Mouse (Mus musculus) testis, adult 2 months (tissue): ENCODE data around the gene Rpl15. TPM values are rescaled to one million over a fixed set of nuclear protein-coding genes. Genes with fewer than 3 reads are reported as not detected.
A peak's percentile ranks its signal among the peaks of the same experiment; 100 is the strongest.
"Not testable (repeated sequence)": the region's sequence is repeated elsewhere in the genome, so short reads cannot be mapped to it uniquely, and the experiment has no call there.

ENCODE experiments used
- H3K27ac ChIP-seq: fragments of 200-500 bp; 2 replicates; pipeline ENCODE4 v1.5.1; 2012; ENCODE audit warnings: low read depth, low read length; ENCODE audit not compliant: control insufficient read depth, insufficient read depth
- H3K27me3 ChIP-seq: fragments of 200-500 bp; 2 replicates; pipeline ENCODE4 v1.6.1; 2012; ENCODE audit warnings: mild to moderate bottlenecking, low read length, moderate library complexity; ENCODE audit not compliant: control insufficient read depth, insufficient read depth
- H3K36me3 ChIP-seq: fragments of 200-500 bp; 2 replicates; pipeline ENCODE4 v1.6.1; 2012; ENCODE audit warnings: mild to moderate bottlenecking, low read length; ENCODE audit not compliant: control insufficient read depth, insufficient read depth
- H3K4me1 ChIP-seq: fragments of 200-500 bp; 2 replicates; pipeline ENCODE4 v1.6.1; 2012; ENCODE audit warnings: low read length; ENCODE audit not compliant: control insufficient read depth, insufficient read depth
- H3K4me3 ChIP-seq: fragments of 200-500 bp; 2 replicates; pipeline ENCODE4 v1.5.1; 2012; ENCODE audit warnings: low read depth, mild to moderate bottlenecking, low read length, moderate library complexity, mixed read lengths; ENCODE audit not compliant: control insufficient read depth
- CTCF ChIP-seq: fragments of 200-500 bp; IDR thresholded peaks from 2 replicates; pipeline ENCODE4 v1.5.1; 2012; ENCODE audit warnings: low read depth, mild to moderate bottlenecking, inconsistent platforms, low read length, moderate library complexity; ENCODE audit not compliant: control insufficient read depth, insufficient read depth, insufficient replicate concordance
- POLR2A ChIP-seq: fragments of 200-500 bp; IDR thresholded peaks from 2 replicates; pipeline ENCODE4 v1.6.1; 2012; ENCODE audit warnings: low read depth, mild to moderate bottlenecking, inconsistent platforms, low read length, moderate library complexity; ENCODE audit not compliant: control insufficient read depth
- polyA plus RNA-seq: library from polyadenylated mRNA; depleted of rRNA; stranded (reverse); fragments of >200 nt; gene quantifications from 2 replicates; pipeline ENCODE4 v1.2.3, GENCODE M21; 2012

The Rpl15 gene
- polyA plus RNA-seq, 1 experiment = 109 TPM

DNA sequence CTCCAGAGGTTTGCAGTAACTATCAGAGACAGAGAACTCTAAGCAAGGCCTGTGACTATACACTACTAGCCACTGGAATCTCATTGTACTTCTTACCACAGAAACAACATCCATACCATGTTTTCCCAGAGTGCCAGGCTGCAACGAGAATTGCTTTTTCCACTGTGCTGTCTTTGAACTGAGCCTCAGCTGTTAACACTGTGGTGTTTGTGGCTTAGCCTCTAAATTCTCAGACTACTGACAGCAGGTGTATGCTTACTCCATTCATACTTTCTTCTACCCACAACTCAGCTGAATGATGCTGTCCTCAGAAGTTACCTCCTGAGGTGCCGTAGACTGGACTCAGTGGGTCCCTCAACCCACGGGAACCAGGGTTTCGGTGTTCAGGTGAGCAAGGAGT lies 29.4 kb downstream of the Rpl15 start:
- Histone ChIP-seq H3K36me3 (no peaks in the 10 kb centered on the region), H3K27ac (no peak overlapping the region), H3K4me3 (no peak overlapping the region), H3K4me1 (peaks cover 4% of the 10 kb centered on the region), H3K27me3 (no peaks in the 10 kb centered on the region)
- no peak for TF ChIP-seq CTCF
- TF ChIP-seq POLR2A = no peak

DNA sequence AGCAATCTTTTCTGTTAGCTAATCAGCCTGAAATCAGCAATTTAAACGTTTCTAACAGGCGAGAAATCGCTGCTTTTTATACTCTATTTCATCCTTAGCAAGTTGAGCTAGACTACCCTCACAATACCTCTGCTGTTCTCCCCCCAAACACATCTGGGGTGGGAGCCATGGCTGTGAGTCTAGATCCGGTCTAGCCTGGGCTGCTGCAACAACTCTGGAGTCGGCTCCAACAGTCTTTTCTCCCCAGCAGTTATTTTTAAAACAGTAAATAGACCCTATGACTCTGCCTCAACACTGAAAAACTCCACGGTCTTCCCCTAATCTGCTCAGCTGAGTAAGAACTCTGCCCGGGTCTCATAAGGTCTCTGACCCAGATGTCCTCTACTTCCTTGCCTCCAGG lies 31.1 kb downstream of the Rpl15 start:
- H3K4me3 ChIP-seq = no peak overlapping the region

DNA sequence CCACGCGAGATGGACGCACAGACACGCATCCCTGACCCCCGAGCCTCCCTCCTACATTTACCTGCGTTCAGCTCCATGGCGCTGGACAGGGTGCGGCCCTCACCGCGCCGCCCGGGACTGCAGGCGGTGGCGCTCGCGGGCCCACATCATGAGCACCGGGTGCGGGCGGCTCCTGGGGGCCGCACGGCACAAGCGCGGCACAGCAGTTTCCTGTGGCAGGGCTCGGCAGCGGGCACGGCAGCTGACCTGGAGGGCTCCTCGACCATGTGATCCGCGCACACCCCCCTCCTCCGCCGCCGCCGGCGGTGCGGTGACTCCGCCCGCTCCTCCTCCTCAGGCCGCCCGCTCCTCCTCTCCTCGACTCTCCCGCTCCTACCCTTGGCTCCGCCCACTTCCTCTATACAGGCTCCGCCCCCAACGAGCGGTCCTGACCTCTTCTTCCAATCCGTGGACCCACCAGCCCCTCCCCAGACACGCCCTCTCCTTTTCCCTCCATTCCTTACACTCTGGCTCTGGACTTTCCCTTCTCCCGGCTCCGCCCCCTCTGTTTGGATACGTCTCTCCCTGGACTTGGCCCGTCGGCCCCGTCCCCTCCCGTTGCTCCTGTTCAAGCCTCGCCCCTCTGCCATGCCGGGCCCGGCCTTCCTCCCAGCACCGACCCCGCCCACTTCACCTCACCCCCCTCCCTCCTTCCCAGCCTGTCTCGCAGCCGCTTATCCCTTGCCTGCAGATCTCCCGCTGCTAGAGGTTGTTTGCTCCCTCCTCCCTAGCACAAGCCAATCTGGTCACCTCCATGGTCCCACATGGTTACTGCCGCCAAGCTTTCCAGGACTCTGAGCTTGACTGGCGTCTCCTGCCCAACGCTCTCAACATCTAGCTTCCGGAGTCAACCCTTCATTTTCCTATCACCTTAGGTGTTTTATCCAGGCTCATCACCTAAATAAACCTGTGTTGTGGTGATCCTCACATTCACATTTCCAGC lies 32.1 kb downstream of the Rpl15 start, which contains the start of gene Nr1d2:
Gene Nr1d2 (minus strand): TSS at position 378 of the 982 bp plus-strand sequence.
- H3K27ac ChIP-seq = peak within 1 kb of the TSS; percentile 96
- H3K27me3 ChIP-seq = no peaks in the 10 kb centered on the region
- TF ChIP-seq POLR2A (peak; percentile 68), CTCF (no peak)
- peak within 1 kb of the TSS; percentile 96 for H3K4me3 ChIP-seq
- H3K36me3 ChIP-seq = no peaks in the 10 kb centered on the region
- H3K4me1 ChIP-seq = peaks cover 4% of the 10 kb centered on the region

More for the DNA sequence above, 31.1 kb downstream of the Rpl15 start:
- Histone ChIP-seq H3K36me3 (no peaks in the 10 kb centered on the region), H3K27ac (no peak overlapping the region), H3K27me3 (no peaks in the 10 kb centered on the region), H3K4me1 (peaks cover 4% of the 10 kb centered on the region)
- TF ChIP-seq CTCF (no peak), POLR2A (no peak)

DNA sequence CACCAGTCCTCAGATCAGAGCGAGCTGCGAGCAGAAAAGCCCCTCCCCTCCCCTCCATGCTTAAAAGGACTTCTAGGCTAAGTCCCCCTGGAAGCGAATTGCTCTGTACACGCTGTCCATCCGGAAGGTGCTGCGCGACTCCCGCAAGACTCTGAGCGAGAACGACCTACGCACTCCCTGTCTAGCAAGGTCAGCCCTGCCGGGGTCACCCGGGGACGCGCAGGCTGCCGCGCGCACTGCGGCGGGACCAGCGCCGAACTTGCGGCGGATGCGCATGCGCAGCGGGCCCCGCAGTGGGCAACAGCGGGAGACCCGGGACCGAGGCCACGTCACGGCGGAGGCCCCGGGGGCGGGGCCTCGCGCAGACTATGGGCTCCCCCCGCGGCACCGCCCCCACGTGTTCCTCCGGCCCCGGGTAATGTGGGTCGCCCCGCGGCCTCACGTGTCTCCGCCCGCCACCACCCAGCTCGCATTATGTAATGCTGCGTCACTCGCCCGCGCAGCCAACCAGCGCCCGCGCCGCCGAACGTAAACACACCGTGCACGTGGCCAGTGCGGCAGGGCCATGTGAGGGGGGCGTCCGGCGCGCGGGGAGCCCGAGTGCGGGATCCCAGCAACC lies 33.0 kb downstream of the Rpl15 start:
- Histone ChIP-seq H3K36me3 (no peaks in the 10 kb centered on the region), H3K4me3 (peak overlapping the region; percentile 96), H3K27me3 (no peaks in the 10 kb centered on the region), H3K4me1 (peaks cover 4% of the 10 kb centered on the region), H3K27ac (peak overlapping the region; percentile 96)
- TF ChIP-seq CTCF (no peak), POLR2A (no peak)

- TF ChIP-seq CTCF (no peak), POLR2A (no peak)
- Histone ChIP-seq H3K36me3 (no peaks in the 10 kb centered on the region), H3K27ac (no peak overlapping the region), H3K27me3 (no peaks in the 10 kb centered on the region), H3K4me1 (peaks cover 4% of the 10 kb centered on the region), H3K4me3 (no peak overlapping the region)
These were observed 33.8 kb downstream of the Rpl15 start for GRCm38 (mm10) chr14:18237381-18237780.

DNA sequence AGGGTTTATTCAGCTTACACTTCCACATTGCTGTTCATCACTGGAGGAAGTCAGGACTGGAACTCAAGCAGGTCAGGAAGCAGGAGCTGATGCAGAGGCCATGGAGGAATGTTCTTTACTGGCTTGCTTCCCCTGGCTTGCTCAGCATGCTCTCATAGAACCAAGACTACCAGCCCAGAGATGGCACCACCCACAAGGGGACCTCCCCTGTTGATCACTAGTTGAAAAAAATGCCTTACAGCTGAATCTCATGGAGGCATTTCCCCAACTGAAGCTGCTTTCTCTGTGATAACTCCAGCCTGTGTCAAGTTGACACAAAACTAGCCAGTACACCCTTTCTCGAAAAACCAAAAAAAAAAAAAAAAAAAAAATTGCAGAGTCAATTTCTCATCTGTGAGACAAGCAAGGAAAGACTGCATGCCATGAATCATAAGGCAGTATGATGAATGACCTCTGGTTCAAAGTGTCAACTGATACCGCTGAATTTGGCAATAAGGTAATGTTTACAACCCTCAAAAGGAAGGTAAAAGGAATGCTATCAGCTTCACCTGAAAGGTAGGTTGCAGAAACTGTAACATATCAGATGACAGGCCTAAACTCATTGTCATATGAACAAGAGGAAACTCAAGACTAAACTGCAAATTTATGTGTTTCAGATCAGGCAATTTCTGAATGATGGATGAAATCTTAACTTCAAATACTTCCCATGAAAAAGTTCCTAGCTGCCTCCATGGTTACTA lies 34.5 kb downstream of the Rpl15 start:
- H3K4me3 ChIP-seq = not testable (repeated sequence)

More for the DNA sequence above, 34.5 kb downstream of the Rpl15 start:
- not testable (repeated sequence) for H3K36me3 ChIP-seq, H3K27ac ChIP-seq, H3K4me1 ChIP-seq, H3K27me3 ChIP-seq
